Mouse (Mus musculus): ENCODE results near the gene Lactbl1. TPM values are rescaled to one million over a fixed set of nuclear protein-coding genes. Genes with fewer than 3 reads are reported as not detected.

Gene Lactbl1
- not detected in 2 replicates for polyA plus RNA-seq (2012; rRNA removed)

DNA sequence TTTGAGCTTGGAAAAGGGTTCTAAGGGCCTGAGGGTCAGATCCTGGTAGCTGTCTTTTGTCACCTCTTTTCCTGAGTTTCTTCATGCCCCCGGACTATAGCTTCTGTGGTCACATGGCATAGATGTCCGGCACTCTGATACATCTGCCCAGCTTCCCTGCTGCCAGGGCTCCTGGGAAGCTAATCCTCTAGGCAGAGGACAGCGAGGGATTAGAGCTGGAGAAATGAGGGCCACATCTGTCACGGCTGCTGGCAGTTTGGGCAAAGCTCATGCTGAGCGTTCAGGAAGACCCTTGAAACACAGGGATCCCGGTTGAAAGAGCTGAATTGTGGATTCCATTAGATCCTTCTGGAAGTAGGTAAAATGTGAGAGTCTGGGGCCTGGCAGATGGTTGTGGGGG, at the start of gene Lactbl1:
Lactbl1 (plus strand) TSS at position 234 of the 400 bp plus-strand sequence.
- no peak within 1 kb of the TSS for H3K4me3 ChIP-seq (ENCODE audit: insufficient read depth, low read depth, low read length)
- H3K27ac ChIP-seq (ENCODE audit: insufficient read depth, low read depth, low read length): no peak within 1 kb of the TSS
- 60% methylated on average over 6 of the region's 6 CpGs for WGBS
- TF ChIP-seq POLR2A (IDR thresholded peaks at IDR 0.05; ENCODE audit: low read depth, low read length): no peak
- TF ChIP-seq CTCF (conservative IDR thresholded peaks at IDR 0.05; ENCODE audit: insufficient read depth, insufficient read length, low read depth, low read length): no peak
- H3K4me1 ChIP-seq (ENCODE audit: control insufficient read depth, insufficient read depth, low read length): no peaks in the 10 kb centered on the region
- DNase-seq: no peak
- no peaks in the 10 kb centered on the region for H3K27me3 ChIP-seq (replicated peaks; ENCODE audit: control insufficient read depth, insufficient read depth, low read length)
- H3K36me3 ChIP-seq (ENCODE audit: control insufficient read depth, insufficient read depth, low read length): no peaks in the 10 kb centered on the region

DNA sequence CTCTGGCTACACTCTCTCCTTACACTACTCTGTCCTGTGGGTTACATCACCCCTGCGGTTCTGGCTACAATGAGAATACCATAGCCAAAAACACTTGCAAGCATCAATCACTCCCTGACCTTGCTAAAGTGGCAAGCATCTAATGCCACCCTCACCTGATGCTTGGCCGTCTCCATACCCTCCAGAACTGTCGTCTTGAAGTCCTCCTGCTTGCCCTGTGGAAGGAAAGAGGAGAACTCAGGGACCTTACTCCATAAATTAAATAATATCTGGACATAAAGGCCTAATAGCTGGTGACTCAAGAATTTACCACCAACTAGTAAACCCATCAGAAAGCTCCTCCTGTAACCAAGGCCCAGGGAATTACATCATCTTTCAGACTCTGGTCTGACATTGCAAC, 40.5 kb upstream of the Lactbl1 start:
- TF ChIP-seq POLR2A (IDR thresholded peaks at IDR 0.05; ENCODE audit: low read depth, low read length): no peak
- Histone ChIP-seq H3K27ac (ENCODE audit: insufficient read depth, low read depth, low read length) (no peak overlapping the region), H3K27me3 (replicated peaks; ENCODE audit: control insufficient read depth, insufficient read depth, low read length) (no peaks in the 10 kb centered on the region), H3K4me1 (ENCODE audit: control insufficient read depth, insufficient read depth, low read length) (no peaks in the 10 kb centered on the region), H3K36me3 (ENCODE audit: control insufficient read depth, insufficient read depth, low read length) (no peaks in the 10 kb centered on the region), H3K4me3 (ENCODE audit: insufficient read depth, low read depth, low read length) (no peak overlapping the region)
- 79% methylated on average over 3 of the region's 3 CpGs for WGBS
- DNase-seq: no peak

DNA sequence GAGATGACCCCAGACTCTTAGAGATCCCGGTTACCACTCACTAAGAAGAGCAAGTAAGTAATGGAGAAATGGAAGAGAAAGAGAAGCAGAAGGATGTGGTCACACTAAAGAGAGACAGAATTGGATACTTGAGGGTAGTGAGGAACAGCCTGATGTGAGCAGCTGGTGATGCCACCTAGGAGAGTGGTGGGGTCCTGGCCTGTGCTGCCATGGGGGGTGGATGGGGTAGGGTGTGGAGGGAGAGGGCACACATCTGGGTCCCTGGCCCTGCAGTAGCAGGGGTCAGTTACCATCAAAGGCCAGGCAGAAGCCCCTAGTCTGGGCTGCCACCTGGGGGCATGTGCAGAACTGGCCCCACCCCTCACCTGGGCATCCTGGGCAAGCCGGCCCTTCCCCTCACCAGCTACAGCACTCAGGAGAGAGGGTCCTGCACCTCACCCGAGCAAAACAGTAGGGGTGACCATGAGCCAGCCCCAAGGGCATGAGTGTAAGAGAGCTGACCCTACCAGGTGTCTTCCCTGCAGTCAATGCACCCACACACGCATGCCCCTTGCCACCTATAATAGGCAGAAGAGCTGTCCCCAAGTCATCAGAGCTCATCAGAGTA, 35.1 kb upstream of the Lactbl1 start:
- no peak overlapping the region for H3K4me3 ChIP-seq (ENCODE audit: insufficient read depth, low read depth, low read length)
- H3K27ac ChIP-seq (ENCODE audit: insufficient read depth, low read depth, low read length): no peak overlapping the region
- H3K4me1 ChIP-seq (ENCODE audit: control insufficient read depth, insufficient read depth, low read length): no peaks in the 10 kb centered on the region
- no peaks in the 10 kb centered on the region for H3K27me3 ChIP-seq (replicated peaks; ENCODE audit: control insufficient read depth, insufficient read depth, low read length)
- no peaks in the 10 kb centered on the region; the same call in 1 of the 2 replicates for H3K36me3 ChIP-seq (ENCODE audit: control insufficient read depth, insufficient read depth, low read length)
- WGBS: 84% methylated on average over 4 of the region's 4 CpGs
- DNase-seq: no peak
- TF ChIP-seq POLR2A (IDR thresholded peaks at IDR 0.05; ENCODE audit: low read depth, low read length) (no peak), CTCF (conservative IDR thresholded peaks at IDR 0.05; ENCODE audit: insufficient read depth, insufficient read length, low read depth, low read length) (no peak)

DNA sequence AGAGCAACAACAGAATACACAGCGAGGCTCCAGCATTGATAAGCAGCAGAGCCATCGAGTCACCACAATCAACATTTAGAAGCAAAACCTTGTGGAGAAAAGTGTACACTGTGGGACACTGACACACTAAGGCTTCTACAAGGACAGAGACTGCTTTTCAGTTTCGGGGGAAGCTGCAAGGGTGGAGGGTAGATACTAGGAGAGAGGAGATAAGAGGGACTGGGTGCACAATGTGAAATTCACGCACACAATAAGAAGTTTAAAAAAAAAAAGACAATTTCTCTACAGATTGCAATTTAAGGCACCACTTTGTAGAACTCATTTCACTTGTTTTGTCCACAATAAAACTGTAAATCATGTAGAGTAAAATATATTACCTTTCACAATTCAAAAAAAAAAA, 34.4 kb upstream of the Lactbl1 start:
- 91% methylated on average over 4 of the region's 4 CpGs for WGBS
- no peak overlapping the region for H3K4me3 ChIP-seq (ENCODE audit: insufficient read depth, low read depth, low read length)
- H3K4me1 ChIP-seq (ENCODE audit: control insufficient read depth, insufficient read depth, low read length): no peaks in the 10 kb centered on the region
- H3K36me3 ChIP-seq (ENCODE audit: control insufficient read depth, insufficient read depth, low read length): no peaks in the 10 kb centered on the region; the same call in 1 of the 2 replicates
- no peak overlapping the region for H3K27ac ChIP-seq (ENCODE audit: insufficient read depth, low read depth, low read length)
- no peaks in the 10 kb centered on the region for H3K27me3 ChIP-seq (replicated peaks; ENCODE audit: control insufficient read depth, insufficient read depth, low read length)
- TF ChIP-seq CTCF (conservative IDR thresholded peaks at IDR 0.05; ENCODE audit: insufficient read depth, insufficient read length, low read depth, low read length) (no peak), POLR2A (IDR thresholded peaks at IDR 0.05; ENCODE audit: low read depth, low read length) (no peak)
- DNase-seq: no peak

DNA sequence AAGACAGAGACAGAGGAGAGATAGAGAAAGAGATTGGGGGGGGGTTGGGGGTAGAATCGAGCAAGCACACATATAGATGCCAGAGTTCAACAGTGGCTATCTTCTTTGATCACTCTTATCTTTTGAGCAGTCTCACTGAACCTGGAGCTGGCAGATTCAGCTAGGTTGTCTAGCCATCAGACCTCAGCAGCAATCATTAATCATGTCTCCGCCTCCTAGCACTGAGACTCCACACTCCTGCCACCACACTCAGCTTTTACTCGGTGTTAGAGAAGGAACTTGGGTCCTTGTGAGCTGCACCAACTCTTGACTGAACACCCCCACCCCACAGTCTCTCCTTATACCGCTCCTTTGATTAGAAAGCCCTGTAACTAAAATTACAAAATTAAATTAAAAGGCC, 30.3 kb upstream of the Lactbl1 start:
- H3K4me3 ChIP-seq (ENCODE audit: insufficient read depth, low read depth, low read length): no peak overlapping the region
- TF ChIP-seq POLR2A (IDR thresholded peaks at IDR 0.05; ENCODE audit: low read depth, low read length) (no peak), CTCF (conservative IDR thresholded peaks at IDR 0.05; ENCODE audit: insufficient read depth, insufficient read length, low read depth, low read length) (no peak)
- H3K4me1 ChIP-seq (ENCODE audit: control insufficient read depth, insufficient read depth, low read length): peaks cover 6% of the 10 kb centered on the region; the same call in 1 of the 2 replicates
- peak; percentile 25 for DNase-seq
- 43% methylated on average over 4 of the region's 4 CpGs for WGBS
- H3K27ac ChIP-seq (ENCODE audit: insufficient read depth, low read depth, low read length): no peak overlapping the region
- H3K27me3 ChIP-seq (replicated peaks; ENCODE audit: control insufficient read depth, insufficient read depth, low read length): no peaks in the 10 kb centered on the region
- H3K36me3 ChIP-seq (ENCODE audit: control insufficient read depth, insufficient read depth, low read length): no peaks in the 10 kb centered on the region; the same call in 1 of the 2 replicates

DNA sequence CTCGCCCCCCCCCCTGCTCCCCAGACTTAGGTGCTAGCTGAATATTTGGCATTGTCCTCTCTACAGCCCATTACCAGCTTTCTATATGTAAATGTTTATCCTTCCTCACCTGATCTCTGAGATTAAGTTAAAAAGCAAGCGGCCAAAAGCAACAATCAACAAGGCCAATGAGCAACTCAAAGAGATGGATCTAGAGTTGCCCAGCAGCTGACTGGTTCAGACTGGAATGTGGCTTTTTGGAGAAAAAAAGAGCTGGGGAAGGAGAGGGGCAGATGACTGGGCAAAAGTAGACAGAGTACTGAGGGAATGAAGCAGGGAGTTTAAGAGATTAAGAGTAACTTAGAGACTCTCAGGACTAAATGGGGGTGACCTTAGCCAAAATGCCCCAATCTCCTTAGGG, 28.4 kb upstream of the Lactbl1 start:
- H3K27me3 ChIP-seq (replicated peaks; ENCODE audit: control insufficient read depth, insufficient read depth, low read length): no peaks in the 10 kb centered on the region
- no peak for TF ChIP-seq CTCF (conservative IDR thresholded peaks at IDR 0.05; ENCODE audit: insufficient read depth, insufficient read length, low read depth, low read length)
- no peak for TF ChIP-seq POLR2A (IDR thresholded peaks at IDR 0.05; ENCODE audit: low read depth, low read length)
- DNase-seq: no peak
- WGBS: 81% methylated on average over 2 of the region's 2 CpGs
- H3K27ac ChIP-seq (ENCODE audit: insufficient read depth, low read depth, low read length): no peak overlapping the region
- H3K36me3 ChIP-seq (ENCODE audit: control insufficient read depth, insufficient read depth, low read length): no peaks in the 10 kb centered on the region; the same call in 1 of the 2 replicates
- peaks cover 6% of the 10 kb centered on the region; the same call in 1 of the 2 replicates for H3K4me1 ChIP-seq (ENCODE audit: control insufficient read depth, insufficient read depth, low read length)
- H3K4me3 ChIP-seq (ENCODE audit: insufficient read depth, low read depth, low read length): no peak overlapping the region

DNA sequence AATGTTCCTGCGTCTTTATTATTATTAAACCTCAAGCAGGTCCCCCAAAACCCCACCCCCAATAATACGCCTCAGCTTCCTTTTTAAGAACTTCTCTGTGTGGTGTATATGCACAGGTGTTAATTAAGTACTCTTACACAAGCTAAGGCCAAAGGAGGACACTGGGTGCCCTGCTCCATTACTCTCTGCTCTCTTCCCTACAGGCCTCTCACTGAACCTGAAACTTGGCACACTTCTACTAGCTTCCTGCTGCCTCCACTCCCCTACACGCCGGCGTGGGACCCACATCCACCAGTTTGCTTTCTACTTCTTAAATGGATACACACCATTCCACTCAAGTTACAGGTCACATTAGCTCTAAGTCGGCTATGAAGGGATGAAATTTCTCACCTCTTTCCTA, 27.2 kb upstream of the Lactbl1 start:
- peaks cover 6% of the 10 kb centered on the region; the same call in 1 of the 2 replicates for H3K4me1 ChIP-seq (ENCODE audit: control insufficient read depth, insufficient read depth, low read length)
- peak; percentile 29 for DNase-seq
- H3K36me3 ChIP-seq (ENCODE audit: control insufficient read depth, insufficient read depth, low read length): no peaks in the 10 kb centered on the region
- H3K4me3 ChIP-seq (ENCODE audit: insufficient read depth, low read depth, low read length): no peak overlapping the region
- WGBS: 43% methylated on average over 6 of the region's 6 CpGs
- no peak overlapping the region for H3K27ac ChIP-seq (ENCODE audit: insufficient read depth, low read depth, low read length)
- no peak for TF ChIP-seq CTCF (conservative IDR thresholded peaks at IDR 0.05; ENCODE audit: insufficient read depth, insufficient read length, low read depth, low read length)
- TF ChIP-seq POLR2A (IDR thresholded peaks at IDR 0.05; ENCODE audit: low read depth, low read length): no peak
- no peaks in the 10 kb centered on the region for H3K27me3 ChIP-seq (replicated peaks; ENCODE audit: control insufficient read depth, insufficient read depth, low read length)
